ENCODE assay signal across 12 mouse cellular contexts in genomic region chr2:22624188-22624975, GRCm38 (mm10). TPM values are rescaled to one million over a fixed set of nuclear protein-coding genes. Genes with fewer than 3 reads are reported as not detected.
DNase-seq lines count a peak whose midpoint lies in the region; ATAC-seq lines count a peak whose summit lies in the region.
"Had no signal": no experiment of that assay in that cellular context is flagged by ENCODE, and none has a peak within 500 bp of the region (broad histone marks: within the 10 kb centered on the region; RNA-seq: fewer than 3 reads in every experiment).

No protein-coding gene starts in this region.

- H3K4me1 ChIP-seq in heart, embryonic 10.5 days: peaks cover 35% of the 10 kb centered on the region
- 0 out of 2 replicates have a peak, but pooled peaks cover 9% of the 10 kb centered on the region for H3K4me1 ChIP-seq in embryonic facial prominence, embryonic 14.5 days (ENCODE audit: control insufficient read depth, insufficient read depth, low read length)
- peaks cover 41% of the 10 kb centered on the region for H3K4me1 ChIP-seq in hindbrain, embryonic 15.5 days (replicated peaks)
- H3K4me1 ChIP-seq in neural tube, embryonic 11.5 days (ENCODE audit: control insufficient read depth, insufficient read depth, low read length): peaks cover 10% of the 10 kb centered on the region; the same call in 1 of the 2 replicates

- no peak overlapping the region for H3K4me2 ChIP-seq in embryonic facial prominence, embryonic 14.5 days (ENCODE audit: low read depth, low read length)
- H3K4me2 ChIP-seq in hindbrain, embryonic 15.5 days: peak overlapping the region; percentile 77
- H3K4me2 ChIP-seq in neural tube, embryonic 11.5 days (ENCODE audit: low read depth): peak overlapping the region; percentile 66

- 6% methylated on average over 27 of the region's 27 CpGs for WGBS in heart, embryonic 10.5 days
- 3% methylated on average over 27 of the region's 27 CpGs for WGBS in embryonic facial prominence, embryonic 14.5 days
- 3% methylated on average over 27 of the region's 27 CpGs for WGBS in hindbrain, embryonic 15.5 days
- WGBS in neural tube, embryonic 11.5 days: 3% methylated on average over 27 of the region's 27 CpGs

- ATAC-seq in embryonic facial prominence, embryonic 14.5 days (ENCODE audit: low read depth): no peak
- no peak for ATAC-seq in hindbrain, embryonic 15.5 days (ENCODE audit: low FRiP score, low read depth)
- ATAC-seq in neural tube, embryonic 11.5 days (ENCODE audit: insufficient read depth, low FRiP score, low TSS enrichment): no peak

- H3K36me3 ChIP-seq in heart, embryonic 10.5 days: no peaks in the 10 kb centered on the region
- H3K36me3 ChIP-seq in embryonic facial prominence, embryonic 14.5 days (ENCODE audit: control insufficient read depth, insufficient read depth, low read length): no peaks in the 10 kb centered on the region
- H3K36me3 ChIP-seq in hindbrain, embryonic 15.5 days: no peaks in the 10 kb centered on the region
- no peaks in the 10 kb centered on the region for H3K36me3 ChIP-seq in neural tube, embryonic 11.5 days (ENCODE audit: control insufficient read depth, insufficient read depth, low read length)

- H3K9me3 ChIP-seq in heart, embryonic 10.5 days: no peaks in the 10 kb centered on the region
- no peaks in the 10 kb centered on the region for H3K9me3 ChIP-seq in embryonic facial prominence, embryonic 14.5 days (ENCODE audit: control insufficient read depth, low read length)
- no peaks in the 10 kb centered on the region for H3K9me3 ChIP-seq in hindbrain, embryonic 15.5 days
- H3K9me3 ChIP-seq in neural tube, embryonic 11.5 days (ENCODE audit: control insufficient read depth, low read length): no peaks in the 10 kb centered on the region

- peak overlapping the region; percentile 64; the same call in 1 of the 2 replicates for H3K4me3 ChIP-seq in heart, embryonic 10.5 days
- H3K4me3 ChIP-seq in embryonic facial prominence, embryonic 14.5 days (ENCODE audit: low read depth, low read length): peak overlapping the region; percentile 40; the same call in 1 of the 2 replicates
- H3K4me3 ChIP-seq in hindbrain, embryonic 15.5 days: peak overlapping the region; percentile 52
- peak overlapping the region; percentile 38; the same call in 1 of the 2 replicates for H3K4me3 ChIP-seq in neural tube, embryonic 11.5 days (ENCODE audit: low read depth, low read length)

- H3K9ac ChIP-seq in embryonic facial prominence, embryonic 14.5 days (ENCODE audit: low read depth, low read length): no peak overlapping the region
- H3K9ac ChIP-seq in hindbrain, embryonic 15.5 days: peak overlapping the region; percentile 70
- H3K9ac ChIP-seq in neural tube, embryonic 11.5 days (ENCODE audit: low read length): peak overlapping the region; percentile 18; the same call in 1 of the 2 replicates

- peaks cover 88% of the 10 kb centered on the region for H3K27me3 ChIP-seq in heart, embryonic 10.5 days (ENCODE audit: insufficient read depth, poor library complexity, severe bottlenecking)
- H3K27me3 ChIP-seq in embryonic facial prominence, embryonic 14.5 days (replicated peaks; ENCODE audit: control insufficient read depth, insufficient read depth, low read length): peaks cover 94% of the 10 kb centered on the region
- peaks cover 31% of the 10 kb centered on the region for H3K27me3 ChIP-seq in hindbrain, embryonic 15.5 days
- H3K27me3 ChIP-seq in neural tube, embryonic 11.5 days (ENCODE audit: control insufficient read depth, insufficient read depth, low read length): peaks cover 77% of the 10 kb centered on the region

- H3K27ac ChIP-seq in heart, embryonic 10.5 days: no peak overlapping the region
- H3K27ac ChIP-seq in embryonic facial prominence, embryonic 14.5 days (replicated peaks; ENCODE audit: low read depth, low read length): no peak overlapping the region
- peak overlapping the region; percentile 96 for H3K27ac ChIP-seq in hindbrain, embryonic 15.5 days (replicated peaks)
- H3K27ac ChIP-seq in neural tube, embryonic 11.5 days (ENCODE audit: low read depth, low read length): no peak overlapping the region
- H3K27ac ChIP-seq: kidney, postnatal 0 days had no signal

- no peak for DNase-seq in heart, embryonic 10.5 days (ENCODE audit: low spot score)
- no peak for DNase-seq in heart, adult 18-20 months
- no peak for DNase-seq in embryonic facial prominence, embryonic 14.5 days (ENCODE audit: low spot score)
- DNase-seq in neural tube, embryonic 11.5 days (ENCODE audit: low spot score): peak; percentile 40
- DNase-seq in lung, postnatal 36 days: no peak
- DNase-seq in adipocyte (ENCODE audit: low spot score): no peak
- DNase-seq in layer of hippocampus, adult 18-20 months (ENCODE audit: low spot score in 2 of 2): no peak
- DNase-seq: gastrocnemius, postnatal 36 days; lung, postnatal 10 days had no signal

RNA-seq across cellular contexts. Expression of gene Gad2, which starts 2.4 kb away (rescaled TPM):
- 0.12 and 0.28 TPM in 2 replicates for polyA plus RNA-seq in heart, embryonic 10.5 days (2016; fragmentation: Nextera tagmentation; extraction: Ambion mirVana)
- not detected for total RNA-seq in heart, adult 18-20 months (2021)
- 0.22 and 0.68 TPM in 2 replicates for polyA plus RNA-seq in embryonic facial prominence, embryonic 14.5 days (2014; fragmentation: Nextera tagmentation; extraction: Ambion mirVana)
- polyA plus RNA-seq in hindbrain, embryonic 15.5 days (2015; fragmentation: Nextera tagmentation; extraction: Ambion mirVana): 40.7 and 41.7 TPM in 2 replicates
- 9.5 and 11.0 TPM in 2 replicates for polyA plus RNA-seq in neural tube, embryonic 11.5 days (2014; fragmentation: Nextera tagmentation; extraction: Ambion mirVana)
- total RNA-seq in layer of hippocampus, adult 18-20 months (2021): 10 to 100 TPM; 85.7 to 85.8 TPM
- total RNA-seq: gastrocnemius, postnatal 36 days had no signal
- polyA plus RNA-seq: kidney, postnatal 0 days; stomach, embryonic 14.5 days had no signal
